Mouse (Mus musculus) liver, embryonic 11.5 days (tissue): ENCODE measurements around the gene Poln. TPM values are rescaled to one million over a fixed set of nuclear protein-coding genes. Genes with fewer than 3 reads are reported as not detected.

Experiments used
- ATAC-seq: fragments of 200-750 bp; cut with Nextera tagmentation; replicated peaks from 2 replicates; pipeline ENCODE4 v1.8.0; 2017; ENCODE audit warnings: moderate number of reproducible peaks, mild to moderate bottlenecking, moderate TSS enrichment, moderate library complexity; ENCODE audit not compliant: low FRiP score
- DNase-seq: peaks from one replicate; pipeline ENCODE4 v3.0.0-alpha.2; 2017; ENCODE audit warnings: low spot score
- H3K27ac ChIP-seq: fragments of 300-500 bp; sonication (generic); 2 replicates; pipeline ENCODE4 v1.5.1; 2014; ENCODE audit warnings: mild to moderate bottlenecking, low read depth, low read length, control low read depth
- H3K27me3 ChIP-seq: fragments of 300-500 bp; sonication (generic); replicated peaks from 2 replicates; pipeline ENCODE4 v1.6.1; 2014; ENCODE audit warnings: low read length, mixed read lengths; ENCODE audit not compliant: control insufficient read depth, insufficient read depth
- H3K36me3 ChIP-seq: fragments of 300-500 bp; sonication (generic); 2 replicates; pipeline ENCODE4 v1.6.1; 2014; ENCODE audit warnings: mild to moderate bottlenecking, low read length, moderate library complexity, mixed read lengths; ENCODE audit not compliant: control insufficient read depth, insufficient read depth
- H3K4me1 ChIP-seq: fragments of 300-500 bp; sonication (generic); replicated peaks from 2 replicates; pipeline ENCODE4 v1.6.1; 2014; ENCODE audit warnings: low read length, mixed read lengths; ENCODE audit not compliant: control insufficient read depth, insufficient read depth
- H3K4me2 ChIP-seq: fragments of 300-500 bp; sonication (generic); 2 replicates; pipeline ENCODE4 v1.6.1; 2014; ENCODE audit warnings: mild to moderate bottlenecking, control low read depth, moderate library complexity
- H3K4me3 ChIP-seq: fragments of 300-500 bp; sonication (generic); 2 replicates; pipeline ENCODE4 v1.5.1; 2014; ENCODE audit warnings: low read depth, low read length, control low read depth
- H3K9ac ChIP-seq: fragments of 300-500 bp; sonication (generic); 2 replicates; pipeline ENCODE4 v1.6.1; 2014; ENCODE audit warnings: low read depth, low read length, control low read depth
- H3K9me3 ChIP-seq: fragments of 300-500 bp; sonication (generic); 2 replicates; pipeline ENCODE4 v1.6.1; 2016; ENCODE audit warnings: low read length, inconsistent platforms, mixed read lengths; ENCODE audit not compliant: control insufficient read depth
- WGBS: fragments of 180-500 bp; shearing (Covaris S2); extraction: QIAGEN DNeasy Blood & Tissue Kit; methylation state at CpG from one replicate; pipeline ENCODE4 v1.1.7; 2014; 5-methylcytosine and 5-hydroxymethylcytosine counted together
- polyA plus RNA-seq: library from polyadenylated mRNA; unstranded; fragments of >200 nt; fragmentation: Nextera tagmentation; extraction: Ambion mirVana; gene quantifications from 2 replicates; pipeline ENCODE4 v1.2.1, GENCODE M21; 2014

Poln gene
- polyA plus RNA-seq, 1 experiment from 2014 or later = 0.58 TPM

GRCm38 (mm10) chr5:33997829-33998504 is 171.3 kb downstream of the Poln start:
- Histone ChIP-seq H3K4me2 (no peak overlapping the region), H3K4me1 (0 out of 2 replicates have a peak, but pooled peaks cover 6% of the 10 kb centered on the region), H3K27ac (no peak overlapping the region), H3K9me3 (no peaks in the 10 kb centered on the region), H3K9ac (no peak overlapping the region), H3K27me3 (peaks cover 66% of the 10 kb centered on the region), H3K36me3 (no peaks in the 10 kb centered on the region), H3K4me3 (0 out of 2 replicates have a peak overlapping the region, but pooled peaks have one; percentile 53)
- DNase-seq (no peak), ATAC-seq (no peak)
- 66% methylated on average over 20 of the region's 20 CpGs for WGBS

- Histone ChIP-seq H3K4me1 (0 out of 2 replicates have a peak, but pooled peaks cover 6% of the 10 kb centered on the region), H3K4me2 (peak overlapping the region; percentile 74), H3K4me3 (peak overlapping the region; percentile 53), H3K36me3 (no peaks in the 10 kb centered on the region), H3K9ac (no peak overlapping the region), H3K9me3 (no peaks in the 10 kb centered on the region), H3K27ac (no peak overlapping the region), H3K27me3 (peaks cover 66% of the 10 kb centered on the region)
- DNase-seq (peak; percentile 47), ATAC-seq (no peak)
- WGBS = 2% methylated on average over 80 of the region's 80 CpGs
Observed at GRCm38 (mm10) chr5:33997051-33997741, 172.1 kb downstream of the Poln start.

GRCm38 (mm10) chr5:33996694-33997045 is 172.6 kb downstream of the Poln start:
- Histone ChIP-seq H3K9me3 (no peaks in the 10 kb centered on the region), H3K4me2 (peak overlapping the region; percentile 74), H3K36me3 (no peaks in the 10 kb centered on the region), H3K9ac (no peak overlapping the region), H3K4me3 (peak overlapping the region; percentile 53), H3K27ac (no peak overlapping the region), H3K4me1 (0 out of 2 replicates have a peak, but pooled peaks cover 6% of the 10 kb centered on the region), H3K27me3 (peaks cover 66% of the 10 kb centered on the region)
- ATAC-seq (no peak), DNase-seq (no peak)
- WGBS = under 1% methylated on average over 44 of the region's 55 CpGs

- Histone ChIP-seq H3K9ac (no peak within 1 kb of the TSS), H3K4me3 (peak within 1 kb of the TSS; percentile 53), H3K36me3 (no peaks in the 10 kb centered on the region), H3K4me1 (0 out of 2 replicates have a peak, but pooled peaks cover 6% of the 10 kb centered on the region), H3K27me3 (peaks cover 66% of the 10 kb centered on the region), H3K9me3 (no peaks in the 10 kb centered on the region), H3K4me2 (peak within 1 kb of the TSS; percentile 74), H3K27ac (no peak within 1 kb of the TSS)
- DNase-seq = peak; percentile 69
- no peak for ATAC-seq
- under 1% methylated on average over 90 of the region's 90 CpGs for whole genome bisulfite sequencing
Observed at GRCm38 (mm10) chr5:33995843-33996693, 173.2 kb downstream of the Poln start, which contains the start of gene Nat8l. TSS of gene Nat8l (plus strand) at chr5:33995984.

- H3K27me3 ChIP-seq = peaks cover 60% of the 10 kb centered on the region
- 29% methylated on average over 28 of the region's 28 CpGs for WGBS
- DNase-seq = peak; percentile 34
Observed at GRCm38 (mm10) chr5:33994671-33995625, 174.3 kb downstream of the Poln start.

GRCm38 (mm10) chr5:33983309-33984121 is 185.7 kb downstream of the Poln start, which contains the start of gene Gm1673:
TSS of gene Gm1673 (plus strand) at chr5:33983433.
- Histone ChIP-seq H3K4me1 (no peaks in the 10 kb centered on the region), H3K27ac (no peak within 1 kb of the TSS), H3K4me2 (peak within 1 kb of the TSS; percentile 83), H3K9me3 (no peaks in the 10 kb centered on the region), H3K27me3 (peaks cover 37% of the 10 kb centered on the region), H3K36me3 (no peaks in the 10 kb centered on the region), H3K9ac (peak within 1 kb of the TSS; percentile 50), H3K4me3 (peak within 1 kb of the TSS; percentile 70)
- ATAC-seq (peak; percentile 60; the same call in 1 of the 2 replicates), DNase-seq (peak; percentile 78)
- WGBS = 1% methylated on average over 88 of the region's 88 CpGs

More at GRCm38 (mm10) chr5:33994671-33995625, 174.3 kb downstream of the Poln start:
- peak overlapping the region; percentile 53 for H3K4me3 ChIP-seq
- no peak overlapping the region for H3K9ac ChIP-seq
- H3K9me3 ChIP-seq = no peaks in the 10 kb centered on the region
- no peak overlapping the region for H3K27ac ChIP-seq
- H3K4me2 ChIP-seq = peak overlapping the region; percentile 74; the same call in 1 of the 2 replicates
- H3K36me3 ChIP-seq = no peaks in the 10 kb centered on the region
- H3K4me1 ChIP-seq = 0 out of 2 replicates have a peak, but pooled peaks cover 6% of the 10 kb centered on the region
- no peak for ATAC-seq

- Histone ChIP-seq H3K4me3 (peak overlapping the region; percentile 70), H3K4me1 (no peaks in the 10 kb centered on the region), H3K36me3 (no peaks in the 10 kb centered on the region), H3K27me3 (peaks cover 37% of the 10 kb centered on the region), H3K27ac (no peak overlapping the region), H3K4me2 (peak overlapping the region; percentile 83), H3K9me3 (no peaks in the 10 kb centered on the region), H3K9ac (0 out of 2 replicates have a peak overlapping the region, but pooled peaks have one; percentile 50)
- 4% methylated on average over 26 of the region's 26 CpGs for WGBS
- peak; percentile 44 for DNase-seq
- ATAC-seq = 0 out of 2 replicates have a peak, but pooled peaks have one; percentile 15
Observed at GRCm38 (mm10) chr5:33982731-33983259, 186.5 kb downstream of the Poln start.
